Mouse (Mus musculus) lung, adult 18-20 months (tissue): ENCODE results near the gene Tead3.

Experiments
- DNase-seq, 2 experiments: peaks; one replicate each; pipeline ENCODE4 v3.0.0; 2022; ENCODE audit warnings: mixed read lengths in 2 of 2

Tead3 gene

GRCm38 (mm10) chr17:28350466-28351352 is at the start of gene Tead3:
Gene Tead3, minus strand, starts transcription at chr17:28350817.
- peak; percentile 79 to 84 for DNase-seq

DNA sequence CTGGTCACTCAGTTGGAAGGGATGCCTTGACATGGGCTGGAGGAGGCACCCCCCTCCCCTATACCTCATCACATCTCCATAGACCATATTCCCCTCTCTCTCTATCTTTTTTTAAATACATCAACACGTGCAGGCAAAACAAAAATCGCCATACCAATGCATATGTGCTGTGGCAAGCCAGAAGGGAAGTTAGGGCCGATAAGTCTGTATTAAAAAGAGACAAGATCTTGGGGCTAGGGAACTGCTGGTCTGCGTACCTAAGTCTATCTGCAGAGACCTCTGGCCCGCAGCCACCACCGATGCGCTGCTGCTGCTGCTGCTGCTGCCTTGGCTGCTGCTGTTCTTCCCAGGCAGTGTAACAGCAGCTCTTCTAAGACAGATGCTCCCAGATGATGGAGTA is 44.4 kb upstream of the Tead3 start:
- DNase-seq: no peak

- no peak for DNase-seq
Observed at GRCm38 (mm10) chr17:28394051-28394765, 43.6 kb upstream of the Tead3 start.

DNA sequence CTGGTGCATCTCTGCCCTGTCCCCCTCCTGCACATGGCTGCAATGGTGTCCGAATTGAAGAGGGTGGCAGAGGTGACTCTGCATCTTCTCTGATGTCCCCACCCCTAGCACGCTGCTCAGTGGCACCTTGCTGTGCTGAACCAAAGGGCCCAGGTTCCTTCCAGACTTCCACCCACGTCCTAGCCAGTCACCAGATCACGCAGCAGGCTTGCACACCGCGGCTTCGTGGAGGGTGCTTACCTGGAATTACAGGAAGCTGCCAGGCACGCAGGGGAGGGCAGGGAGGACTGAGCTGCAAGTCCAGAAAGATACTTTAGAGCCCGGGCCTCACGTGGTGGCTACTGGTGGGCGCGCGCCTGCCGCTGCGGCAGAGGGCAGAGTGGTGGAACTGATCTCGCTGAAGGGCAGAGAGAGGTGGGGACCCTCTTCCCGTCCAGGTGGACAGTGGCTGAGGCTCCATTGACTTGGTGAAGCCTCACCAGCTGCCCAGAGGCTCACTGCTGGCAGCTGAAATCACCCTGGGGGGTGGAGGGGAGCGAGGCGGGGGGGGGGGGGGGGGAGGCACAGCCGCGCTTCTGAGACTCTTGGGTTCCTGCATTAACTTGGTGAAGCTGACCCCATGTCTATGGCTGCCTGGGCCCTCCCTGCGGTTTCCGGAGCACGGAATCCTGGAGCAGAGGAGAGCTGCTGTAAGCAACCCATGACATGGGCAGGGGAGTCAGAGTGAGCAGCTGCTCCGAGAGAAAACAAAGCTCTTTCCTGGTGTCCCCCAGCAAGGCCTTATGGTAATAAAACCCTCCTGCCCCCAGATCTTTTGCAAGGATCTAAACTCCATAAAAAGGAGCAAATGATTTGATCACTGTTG is 41.2 kb upstream of the Tead3 start:
- DNase-seq: no peak

DNA sequence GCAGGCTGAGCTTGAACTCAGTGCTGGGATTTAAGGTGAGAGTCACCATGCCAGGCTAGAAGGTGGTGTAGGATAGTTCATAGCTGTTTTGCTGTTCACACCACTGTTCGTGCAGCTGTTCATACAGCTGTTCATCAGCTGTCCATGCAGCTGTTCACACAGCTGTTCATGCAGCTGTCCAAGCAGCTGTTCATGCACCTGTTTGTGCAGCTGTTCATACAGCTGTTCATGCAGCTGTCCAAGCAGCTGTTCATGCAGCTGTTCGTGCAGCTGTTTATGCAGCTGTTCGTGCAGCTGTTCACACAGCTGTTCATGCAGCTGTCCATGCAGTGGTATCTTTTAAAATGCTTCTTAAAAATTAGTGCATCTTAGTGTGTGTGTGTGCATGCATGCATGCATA is 37.9 kb upstream of the Tead3 start:
- DNase-seq: no peak

DNA sequence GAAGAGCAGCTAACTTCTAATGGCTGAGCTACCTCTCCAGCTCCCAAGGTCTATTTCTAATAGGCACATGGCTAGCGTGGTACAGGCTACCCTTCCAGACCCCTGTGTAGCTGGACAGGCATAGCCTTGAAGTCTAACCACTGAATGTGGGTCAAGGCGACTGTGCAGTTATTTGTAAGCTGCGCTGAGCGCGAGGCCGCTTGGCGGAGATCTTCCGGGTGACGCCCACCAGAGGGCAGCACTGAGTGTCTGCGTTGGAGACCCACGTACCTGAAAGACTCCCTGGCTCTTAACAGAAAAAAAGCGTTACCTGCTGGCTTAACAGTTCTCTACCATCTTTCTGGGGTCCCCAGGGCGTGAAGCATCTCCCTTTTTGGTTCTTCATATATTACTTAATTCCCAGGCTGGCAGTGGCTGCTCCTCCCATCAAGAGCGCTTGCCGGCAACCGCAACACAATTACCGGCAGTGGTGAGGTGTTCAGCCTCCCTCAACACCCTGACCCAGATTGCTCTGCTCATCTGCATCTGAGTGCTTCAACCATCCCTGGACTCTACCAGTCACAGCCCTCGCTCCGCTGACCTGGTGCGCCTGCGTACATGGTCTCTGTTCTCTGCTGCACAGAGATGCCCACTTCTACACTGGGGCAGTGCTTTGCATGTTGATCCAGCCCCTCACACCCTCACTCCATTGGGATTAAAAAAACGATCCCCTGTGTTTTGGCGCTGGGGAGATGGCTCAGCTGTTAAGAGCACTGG is 35.7 kb upstream of the Tead3 start:
- DNase-seq: peak; percentile 75 to 82

DNA sequence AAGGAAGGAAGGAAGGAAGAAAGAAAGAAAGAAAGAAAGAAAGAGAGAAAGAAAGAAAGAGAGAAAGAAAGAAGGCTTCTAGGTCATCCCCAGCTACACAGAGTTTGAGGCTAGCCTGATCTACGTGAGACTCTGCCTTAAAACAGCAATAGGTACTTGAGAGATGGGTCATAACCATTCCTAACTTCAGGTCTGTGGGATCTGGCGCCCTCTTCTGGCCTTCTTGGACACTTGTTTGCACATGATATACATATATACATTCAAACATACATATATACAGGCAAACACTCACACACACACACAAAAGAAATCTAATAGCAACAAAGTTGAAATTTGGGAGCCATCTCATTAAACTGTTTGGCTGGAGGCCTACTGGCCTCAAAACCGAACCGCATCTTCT is 33.7 kb upstream of the Tead3 start:
- DNase-seq: no peak

DNA sequence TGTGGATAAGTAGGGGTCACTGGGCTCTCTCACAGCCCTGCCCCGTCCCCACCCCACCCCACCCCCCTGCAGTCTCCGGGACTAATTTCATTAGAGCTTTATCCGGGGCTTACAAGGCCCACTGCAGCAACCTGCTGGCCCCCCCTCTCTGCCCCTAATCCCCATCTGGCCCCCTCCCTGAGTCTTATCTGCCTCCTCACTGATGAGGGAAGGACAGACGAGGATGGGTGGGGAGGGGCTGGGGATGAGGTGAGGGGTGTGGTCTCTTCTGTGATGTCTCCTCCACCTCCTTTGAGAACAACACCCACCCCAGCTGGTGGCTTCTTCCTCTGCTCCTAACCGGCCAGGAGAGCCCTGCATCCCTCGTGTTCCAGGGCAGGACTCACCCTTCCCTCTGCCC is 29.6 kb upstream of the Tead3 start:
- no peak for DNase-seq

DNA sequence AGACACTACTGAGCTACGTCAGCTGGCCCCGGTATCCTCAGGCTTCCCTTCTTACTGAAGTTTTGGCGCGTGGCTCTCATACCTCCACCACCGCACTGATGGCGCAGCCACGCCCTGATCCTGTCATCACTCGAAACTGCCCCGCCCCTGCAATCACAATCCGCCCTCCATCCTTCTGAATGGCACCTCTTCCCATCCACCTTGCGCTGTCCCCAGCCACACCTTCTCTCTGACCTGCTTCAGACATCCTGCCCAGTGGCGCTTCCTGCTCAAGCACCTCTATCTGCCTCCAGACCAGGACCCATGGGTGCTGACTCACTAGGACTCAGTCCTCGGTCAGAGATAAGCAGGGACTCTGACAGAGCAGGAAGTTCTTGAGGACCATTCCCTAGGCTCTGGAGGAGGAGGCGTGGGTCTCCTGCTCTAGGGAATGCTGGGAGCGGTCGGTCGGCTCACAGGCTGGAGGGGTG is 25.0 kb upstream of the Tead3 start:
- peak in 1 of 2 experiments; percentile 36 for DNase-seq

DNA sequence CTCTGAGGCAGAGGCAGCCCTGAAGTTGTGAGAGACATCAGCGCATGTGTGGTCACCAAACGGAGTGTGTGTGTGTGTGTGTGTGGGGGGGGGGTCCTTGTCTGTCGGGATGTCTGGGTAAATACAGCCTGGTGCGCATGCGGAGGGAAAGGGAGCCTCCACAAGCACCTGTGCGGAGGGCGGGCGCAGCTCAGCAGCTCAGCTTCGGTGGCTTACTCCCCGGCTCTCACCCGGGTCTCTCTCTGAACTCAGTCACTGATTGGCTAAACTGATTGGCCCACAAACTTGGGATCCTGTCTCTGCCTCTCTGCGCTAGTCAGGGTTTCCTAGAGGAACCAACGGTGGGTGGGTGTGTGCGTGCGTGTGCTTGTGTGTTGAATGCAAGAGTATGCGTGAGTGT is 23.9 kb upstream of the Tead3 start:
- no peak for DNase-seq

DNA sequence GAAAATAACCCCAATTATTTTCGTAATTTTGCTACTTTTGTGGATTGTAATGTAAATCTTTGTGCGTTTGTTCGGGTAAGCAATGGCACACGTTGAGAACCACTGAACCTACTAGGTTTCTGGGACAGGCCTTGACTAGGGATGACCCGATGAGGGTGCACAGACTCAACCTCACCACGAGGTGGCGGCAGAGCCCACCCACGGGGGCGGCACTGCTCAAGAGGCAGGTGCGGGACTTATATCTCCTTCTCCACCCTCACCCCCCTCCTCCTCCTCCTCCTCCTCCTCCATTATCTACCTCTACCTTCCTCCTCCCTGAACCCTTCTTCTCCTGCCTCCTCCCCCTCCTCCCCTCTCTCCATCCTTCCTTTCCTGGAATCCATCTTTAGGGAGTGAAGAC is 23.2 kb upstream of the Tead3 start:
- DNase-seq: peak in 1 of 2 experiments; percentile 51

GRCm38 (mm10) chr17:28371941-28372340 is 21.3 kb upstream of the Tead3 start:
- no peak for DNase-seq

GRCm38 (mm10) chr17:28371286-28371685 is 20.7 kb upstream of the Tead3 start:
- DNase-seq: no peak

DNA sequence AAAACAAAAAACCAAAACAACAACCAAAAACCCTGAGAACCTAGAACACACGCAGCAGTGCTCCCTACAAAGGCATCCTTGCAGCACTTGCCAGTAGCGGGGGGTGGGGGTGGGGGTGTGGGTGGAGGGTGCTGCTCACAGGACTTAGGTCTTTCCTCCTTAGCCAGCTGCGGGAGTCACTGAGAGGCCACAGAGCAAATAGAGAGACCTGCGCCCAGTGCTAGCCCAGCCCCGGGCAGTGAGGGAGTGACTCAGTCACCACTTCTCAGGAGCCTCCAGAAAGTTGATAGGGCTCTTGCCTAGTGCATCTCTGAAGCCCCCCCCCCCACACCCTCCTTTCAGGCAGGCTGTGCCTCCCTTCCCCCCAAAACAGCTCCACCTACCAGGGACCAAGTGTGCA is 18.4 kb upstream of the Tead3 start:
- no peak for DNase-seq

GRCm38 (mm10) chr17:28368449-28368848 is 17.8 kb upstream of the Tead3 start:
- DNase-seq: peak; percentile 84 to 89

GRCm38 (mm10) chr17:28365122-28365521 is 14.5 kb upstream of the Tead3 start, which contains the start of gene Tulp1:
Gene Tulp1, minus strand, starts transcription at chr17:28365222.
- no peak for DNase-seq

DNA sequence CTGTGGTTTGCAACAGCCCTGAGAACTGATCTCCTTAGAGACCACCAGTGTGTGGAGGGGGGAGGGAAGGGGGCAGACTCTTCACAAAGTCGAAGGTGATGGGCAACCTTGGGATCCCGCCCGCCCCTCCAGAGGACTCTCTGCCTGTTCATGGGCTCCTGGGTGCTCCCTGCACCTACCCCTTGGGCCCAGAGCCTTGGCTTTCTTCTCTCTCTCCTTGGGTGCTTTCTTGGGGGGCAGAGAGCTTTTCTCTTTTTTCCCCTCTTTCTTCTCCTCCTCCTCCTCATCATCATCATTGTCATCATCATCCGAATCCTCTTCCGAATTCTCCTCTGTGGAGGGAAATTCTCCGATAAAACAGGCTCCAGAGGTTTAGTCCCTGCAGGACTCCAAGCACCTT is 12.9 kb upstream of the Tead3 start:
- DNase-seq: no peak

- DNase-seq: no peak
Observed at GRCm38 (mm10) chr17:28362653-28363292, 12.2 kb upstream of the Tead3 start.

GRCm38 (mm10) chr17:28361921-28362652 is 11.5 kb upstream of the Tead3 start:
- DNase-seq: no peak

GRCm38 (mm10) chr17:28360531-28361277 is 10.1 kb upstream of the Tead3 start:
- peak; percentile 35 to 63 for DNase-seq
